Mouse (Mus musculus) intestine, embryonic 15.5 days (tissue): ENCODE measurements around the gene Zfp472. TPM values are rescaled to one million over a fixed set of nuclear protein-coding genes. Genes with fewer than 3 reads are reported as not detected.

ENCODE experiments used
- polyA plus RNA-seq: library from polyadenylated mRNA; unstranded; fragments of >200 nt; fragmentation: Nextera tagmentation; extraction: Ambion mirVana; gene quantifications from 2 replicates; pipeline ENCODE4 v1.2.1, GENCODE M21; 2015

Gene Zfp472
- polyA plus RNA-seq, 1 experiment from 2014 or later = 10.0 TPM

Other genes starting within 250 kb of the Zfp472 start
- gene Zfp871, start 177.5 kb upstream of the Zfp472 start, polyA plus RNA-seq = 26.7 and 28.9 TPM in 2 replicates
- 3.4 and 4.1 TPM in 2 replicates for gene Zfp811, start 155.9 kb upstream of the Zfp472 start, polyA plus RNA-seq
- 9.9 and 10.5 TPM in 2 replicates for gene Zfp799, start 135.6 kb upstream of the Zfp472 start, polyA plus RNA-seq
- gene Zfp870, start 74.2 kb upstream of the Zfp472 start, polyA plus RNA-seq = 6.4 and 6.9 TPM in 2 replicates
- 2.7 and 2.9 TPM in 2 replicates for gene Cyp4f14, start 48.5 kb upstream of the Zfp472 start, polyA plus RNA-seq
- 21.1 and 22.4 TPM in 2 replicates for gene Cyp4f13, start 18.4 kb upstream of the Zfp472 start, polyA plus RNA-seq
- 9.1 and 9.4 TPM in 2 replicates for gene Zfp952, start 27.3 kb downstream of the Zfp472 start, polyA plus RNA-seq
- 9.4 and 11.1 TPM in 2 replicates for gene Zfp763, start 67.6 kb downstream of the Zfp472 start, polyA plus RNA-seq
- gene 4921501E09Rik, start 102.2 kb downstream of the Zfp472 start, polyA plus RNA-seq = not detected in 2 replicates
- 4.1 and 7.8 TPM in 2 replicates for gene Zfp563, start 123.5 kb downstream of the Zfp472 start, polyA plus RNA-seq
- 0.08 TPM in 1 of 2 replicates, not detected in the other for gene Morc2b, start 173.9 kb downstream of the Zfp472 start, polyA plus RNA-seq
- gene Olfr55, start 202.6 kb downstream of the Zfp472 start, polyA plus RNA-seq = 0.03 TPM in 1 of 2 replicates, not detected in the other
- gene Olfr239, start 225.5 kb downstream of the Zfp472 start, polyA plus RNA-seq = not detected in 2 replicates